Mouse (Mus musculus): Measurements from ENCODE around the gene Fbxl8. TPM values are rescaled to one million over a fixed set of nuclear protein-coding genes. Genes with fewer than 3 reads are reported as not detected.

Fbxl8 gene
- polyA plus RNA-seq, 1 experiment from 2014 or later, result 3.5 TPM

DNA sequence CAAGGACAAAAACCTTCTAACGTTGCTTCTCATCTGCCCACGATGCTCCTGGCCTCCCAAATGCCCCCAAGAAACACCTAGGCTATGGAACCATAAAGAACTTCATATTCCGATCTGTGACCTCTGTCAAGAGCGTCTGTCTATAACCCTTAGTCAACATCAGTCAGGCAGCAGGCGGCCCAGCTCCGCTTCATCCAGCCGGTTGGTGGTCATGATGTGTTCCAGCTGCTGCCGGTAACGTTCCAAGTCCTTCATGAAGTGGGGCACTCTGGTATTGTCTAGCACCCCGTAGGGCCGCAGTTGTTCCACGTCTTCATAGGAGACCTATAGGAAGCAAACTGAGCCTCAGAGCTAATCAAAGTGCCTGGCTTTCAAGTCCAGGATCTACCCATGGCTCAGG lies 17.4 kb downstream of the Fbxl8 start:
- Histone ChIP-seq H3K4me3 (ENCODE audit: low read depth, low read length) (no peak overlapping the region), H3K9me3 (ENCODE audit: control insufficient read depth, low read length) (no peaks in the 10 kb centered on the region), H3K36me3 (ENCODE audit: control insufficient read depth, insufficient read depth, low read length) (no peaks in the 10 kb centered on the region), H3K4me1 (replicated peaks; ENCODE audit: control insufficient read depth, insufficient read depth) (no peaks in the 10 kb centered on the region), H3K4me2 (replicated peaks; ENCODE audit: low read depth) (no peak overlapping the region), H3K9ac (ENCODE audit: low read length) (no peak overlapping the region), H3K27me3 (ENCODE audit: control insufficient read depth, insufficient read depth, low read length) (no peaks in the 10 kb centered on the region), H3K27ac (replicated peaks) (no peak overlapping the region)
- WGBS, result 82% methylated on average over 12 of the region's 12 CpGs
- DNase-seq (ENCODE audit: low spot score) (no peak), ATAC-seq (ENCODE audit: low FRiP score, low TSS enrichment) (no peak)
- no peak for TF ChIP-seq CTCF (IDR thresholded peaks at IDR 0.05; ENCODE audit: low read depth)

GRCm38 (mm10) chr8:105282239-105282638 lies 17.8 kb downstream of the Fbxl8 start:
- TF ChIP-seq EP300 (optimal IDR thresholded peaks at IDR 0.05) (no peak), CTCF (IDR thresholded peaks at IDR 0.05; ENCODE audit: low read depth) (no peak)
- Histone ChIP-seq H3K4me1 (replicated peaks; ENCODE audit: control insufficient read depth, insufficient read depth) (no peaks in the 10 kb centered on the region), H3K9me3 (ENCODE audit: control insufficient read depth, low read length) (no peaks in the 10 kb centered on the region), H3K9ac (ENCODE audit: low read length) (no peak overlapping the region), H3K27ac (replicated peaks) (no peak overlapping the region), H3K4me2 (replicated peaks; ENCODE audit: low read depth) (no peak overlapping the region), H3K36me3 (ENCODE audit: control insufficient read depth, insufficient read depth, low read length) (no peaks in the 10 kb centered on the region), H3K27me3 (ENCODE audit: control insufficient read depth, insufficient read depth, low read length) (no peaks in the 10 kb centered on the region), H3K4me3 (ENCODE audit: low read depth, low read length) (no peak overlapping the region)
- DNase-seq (ENCODE audit: low spot score) (no peak), ATAC-seq (ENCODE audit: low FRiP score, low TSS enrichment) (no peak)
- 83% methylated on average over 4 of the region's 4 CpGs for WGBS

- Histone ChIP-seq H3K4me1 (replicated peaks; ENCODE audit: control insufficient read depth, insufficient read depth) (no peaks in the 10 kb centered on the region), H3K27ac (replicated peaks) (no peak overlapping the region), H3K4me3 (ENCODE audit: low read depth, low read length) (no peak overlapping the region), H3K27me3 (ENCODE audit: control insufficient read depth, insufficient read depth, low read length) (no peaks in the 10 kb centered on the region), H3K9ac (ENCODE audit: low read length) (no peak overlapping the region), H3K4me2 (replicated peaks; ENCODE audit: low read depth) (no peak overlapping the region; the same call in 1 of the 2 replicates), H3K36me3 (ENCODE audit: control insufficient read depth, insufficient read depth, low read length) (no peaks in the 10 kb centered on the region), H3K9me3 (ENCODE audit: control insufficient read depth, low read length) (no peaks in the 10 kb centered on the region)
- DNase-seq (ENCODE audit: low spot score) (peak; percentile 77), ATAC-seq (ENCODE audit: low FRiP score, low TSS enrichment) (peak; percentile 62)
- WGBS, result 39% methylated on average over 22 of the region's 23 CpGs
- TF ChIP-seq EP300 (optimal IDR thresholded peaks at IDR 0.05), result no peak
- TF ChIP-seq CTCF (IDR thresholded peaks at IDR 0.05; ENCODE audit: low read depth), result peak; percentile 90
Observed at GRCm38 (mm10) chr8:105283074-105283473, 18.6 kb downstream of the Fbxl8 start.

GRCm38 (mm10) chr8:105285514-105285913 lies 21.1 kb downstream of the Fbxl8 start:
- H3K9ac ChIP-seq (ENCODE audit: low read length), result no peak overlapping the region
- 43% methylated on average over 12 of the region's 12 CpGs for WGBS
- H3K36me3 ChIP-seq (ENCODE audit: control insufficient read depth, insufficient read depth, low read length), result no peaks in the 10 kb centered on the region
- ATAC-seq (ENCODE audit: low FRiP score, low TSS enrichment) (no peak), DNase-seq (ENCODE audit: low spot score) (no peak)
- peaks cover 8% of the 10 kb centered on the region for H3K4me1 ChIP-seq (replicated peaks; ENCODE audit: control insufficient read depth, insufficient read depth)
- no peak overlapping the region for H3K4me3 ChIP-seq (ENCODE audit: low read depth, low read length)
- no peak overlapping the region for H3K27ac ChIP-seq (replicated peaks)
- no peaks in the 10 kb centered on the region for H3K27me3 ChIP-seq (ENCODE audit: control insufficient read depth, insufficient read depth, low read length)
- no peak for TF ChIP-seq CTCF (IDR thresholded peaks at IDR 0.05; ENCODE audit: low read depth)
- no peak for TF ChIP-seq EP300 (optimal IDR thresholded peaks at IDR 0.05)
- H3K4me2 ChIP-seq (replicated peaks; ENCODE audit: low read depth), result no peak overlapping the region
- H3K9me3 ChIP-seq (ENCODE audit: control insufficient read depth, low read length), result no peaks in the 10 kb centered on the region

GRCm38 (mm10) chr8:105286907-105287306 lies 22.5 kb downstream of the Fbxl8 start:
- no peak overlapping the region for H3K9ac ChIP-seq (ENCODE audit: low read length)
- DNase-seq (ENCODE audit: low spot score) (no peak), ATAC-seq (ENCODE audit: low FRiP score, low TSS enrichment) (no peak)
- H3K36me3 ChIP-seq (ENCODE audit: control insufficient read depth, insufficient read depth, low read length), result no peaks in the 10 kb centered on the region
- H3K4me2 ChIP-seq (replicated peaks; ENCODE audit: low read depth), result no peak overlapping the region
- H3K4me1 ChIP-seq (replicated peaks; ENCODE audit: control insufficient read depth, insufficient read depth), result peaks cover 8% of the 10 kb centered on the region
- 90% methylated on average over 4 of the region's 4 CpGs for WGBS
- TF ChIP-seq EP300 (optimal IDR thresholded peaks at IDR 0.05) (no peak), CTCF (IDR thresholded peaks at IDR 0.05; ENCODE audit: low read depth) (no peak)
- no peaks in the 10 kb centered on the region for H3K27me3 ChIP-seq (ENCODE audit: control insufficient read depth, insufficient read depth, low read length)
- H3K9me3 ChIP-seq (ENCODE audit: control insufficient read depth, low read length), result no peaks in the 10 kb centered on the region
- no peak overlapping the region for H3K4me3 ChIP-seq (ENCODE audit: low read depth, low read length)
- H3K27ac ChIP-seq (replicated peaks), result no peak overlapping the region

GRCm38 (mm10) chr8:105288231-105288630 lies 23.8 kb downstream of the Fbxl8 start:
- Histone ChIP-seq H3K27ac (replicated peaks) (no peak overlapping the region), H3K9me3 (ENCODE audit: control insufficient read depth, low read length) (no peaks in the 10 kb centered on the region), H3K27me3 (ENCODE audit: control insufficient read depth, insufficient read depth, low read length) (no peaks in the 10 kb centered on the region), H3K4me2 (replicated peaks; ENCODE audit: low read depth) (no peak overlapping the region), H3K4me3 (ENCODE audit: low read depth, low read length) (no peak overlapping the region), H3K9ac (ENCODE audit: low read length) (no peak overlapping the region), H3K36me3 (ENCODE audit: control insufficient read depth, insufficient read depth, low read length) (no peaks in the 10 kb centered on the region), H3K4me1 (replicated peaks; ENCODE audit: control insufficient read depth, insufficient read depth) (peaks cover 8% of the 10 kb centered on the region)
- WGBS, result 80% methylated on average over 5 of the region's 5 CpGs
- ATAC-seq (ENCODE audit: low FRiP score, low TSS enrichment), result no peak
- TF ChIP-seq EP300 (optimal IDR thresholded peaks at IDR 0.05) (no peak), CTCF (IDR thresholded peaks at IDR 0.05; ENCODE audit: low read depth) (no peak)
- no peak for DNase-seq (ENCODE audit: low spot score)
